Mouse (Mus musculus) hindbrain, embryonic 11.5 days (tissue): ENCODE results near the gene Gpr165. TPM values are rescaled to one million over a fixed set of nuclear protein-coding genes. Genes with fewer than 3 reads are reported as not detected.

Experiments used
- ATAC-seq: fragments of 200-750 bp; cut with Nextera tagmentation; 2 replicates; pipeline ENCODE4 v1.8.0; 2017; ENCODE audit warnings: mild to moderate bottlenecking, moderate TSS enrichment, moderate library complexity; ENCODE audit not compliant: low FRiP score
- DNase-seq: peaks from one replicate; pipeline ENCODE4 v3.0.0-alpha.2; 2015; ENCODE audit warnings: low spot score
- H3K27ac ChIP-seq: fragments of 300-500 bp; sonication (generic); 2 replicates; pipeline ENCODE4 v1.5.1; 2014; ENCODE audit warnings: mild to moderate bottlenecking, low read depth, low read length
- H3K27me3 ChIP-seq: fragments of 300-500 bp; sonication (generic); 2 replicates; pipeline ENCODE4 v1.6.1; 2014; ENCODE audit warnings: mild to moderate bottlenecking, low read length, moderate library complexity, mixed read lengths; ENCODE audit not compliant: control insufficient read depth, insufficient read depth
- H3K36me3 ChIP-seq: fragments of 300-500 bp; sonication (generic); 2 replicates; pipeline ENCODE4 v1.6.1; 2014; ENCODE audit warnings: mild to moderate bottlenecking, low read length, moderate library complexity, mixed read lengths; ENCODE audit not compliant: control insufficient read depth, insufficient read depth
- H3K4me1 ChIP-seq: fragments of 300-500 bp; sonication (generic); replicated peaks from 2 replicates; pipeline ENCODE4 v1.6.1; 2014; ENCODE audit warnings: low read length, mixed read lengths; ENCODE audit not compliant: control insufficient read depth, insufficient read depth
- H3K4me2 ChIP-seq: fragments of 300-500 bp; sonication (generic); replicated peaks from 2 replicates; pipeline ENCODE4 v1.6.1; 2014; ENCODE audit warnings: mild to moderate bottlenecking, low read depth, low read length
- H3K4me3 ChIP-seq: fragments of 300-500 bp; sonication (generic); 2 replicates; pipeline ENCODE4 v1.5.1; 2014; ENCODE audit warnings: low read depth, low read length
- H3K9ac ChIP-seq: fragments of 300-500 bp; sonication (generic); 2 replicates; pipeline ENCODE4 v1.6.1; 2014; ENCODE audit warnings: low read depth, low read length
- H3K9me3 ChIP-seq: fragments of 300-500 bp; sonication (generic); 2 replicates; pipeline ENCODE4 v1.6.1; 2016; ENCODE audit warnings: low read length; ENCODE audit not compliant: control insufficient read depth
- WGBS: fragments of 180-500 bp; shearing (Covaris S2); extraction: QIAGEN DNeasy Blood & Tissue Kit; methylation state at CpG from one replicate; pipeline ENCODE4 v1.1.7; 2014; 5-methylcytosine and 5-hydroxymethylcytosine counted together
- polyA plus RNA-seq: library from polyadenylated mRNA; unstranded; fragments of >200 nt; fragmentation: Nextera tagmentation; extraction: Ambion mirVana; gene quantifications from 2 replicates; pipeline ENCODE4 v1.2.1, GENCODE M21; 2014

The Gpr165 gene
- 1.2 and 1.8 TPM in 2 replicates for polyA plus RNA-seq

GRCm38 (mm10) chrX:96712907-96713774 is at the start of gene Gpr165:
Gene Gpr165 (plus strand): TSS chrX:96713441.
- H3K4me3 ChIP-seq = peak within 1 kb of the TSS; percentile 28
- no peak within 1 kb of the TSS for H3K27ac ChIP-seq
- no peaks in the 10 kb centered on the region for H3K27me3 ChIP-seq
- no peaks in the 10 kb centered on the region for H3K4me1 ChIP-seq
- 24% methylated on average over 15 of the region's 16 CpGs for WGBS
- peak within 1 kb of the TSS; percentile 45 for H3K4me2 ChIP-seq
- ATAC-seq = peak; percentile 100
- peak within 1 kb of the TSS; percentile 42 for H3K9ac ChIP-seq
- no peaks in the 10 kb centered on the region for H3K36me3 ChIP-seq
- peak; percentile 52 for DNase-seq
- no peaks in the 10 kb centered on the region for H3K9me3 ChIP-seq

- DNase-seq (no peak), ATAC-seq (no peak)
- Histone ChIP-seq H3K4me3 (no peak overlapping the region), H3K4me1 (no peaks in the 10 kb centered on the region), H3K9me3 (no peaks in the 10 kb centered on the region), H3K27ac (no peak overlapping the region), H3K27me3 (no peaks in the 10 kb centered on the region), H3K36me3 (no peaks in the 10 kb centered on the region), H3K9ac (no peak overlapping the region), H3K4me2 (no peak overlapping the region)
- WGBS = 46% methylated on average over 1 of the region's 1 CpGs
Observed at GRCm38 (mm10) chrX:96674871-96675270, 38.4 kb upstream of the Gpr165 start.
